ENCODE assay signal across 7 mouse cellular contexts in genomic region chr3:50443421-50443916, GRCm38 (mm10). TPM values are rescaled to one million over a fixed set of nuclear protein-coding genes. Genes with fewer than 3 reads are reported as not detected.
A peak's percentile ranks its signal among the peaks of the same experiment; 100 is the strongest.
DNase-seq lines count a peak whose midpoint lies in the region; ATAC-seq lines count a peak whose summit lies in the region.

Gene Slc7a11, minus strand, starts transcription at chr3:50443614.

- H3K4me1 ChIP-seq in heart, embryonic 15.5 days (replicated peaks): peaks cover 6% of the 10 kb centered on the region

- peak; percentile 91 for ATAC-seq in common myeloid progenitor, adult 5-6 weeks (replicated peaks; ENCODE audit: low read depth, poor library complexity, severe bottlenecking)
- no peak for ATAC-seq in heart, embryonic 15.5 days (replicated peaks; ENCODE audit: insufficient number of reproducible peaks, insufficient read depth, low FRiP score, low read depth)

- DNase-seq in urinary bladder, adult 2 months (ENCODE audit: low spot score): peak; percentile 29
- DNase-seq in urinary bladder, postnatal 10 days (ENCODE audit: low spot score): no peak
- no peak for DNase-seq in layer of hippocampus, postnatal 25 days (ENCODE audit: extremely low spot score in 1 of 2, low spot score in 1 of 2)
- peak; percentile 49 for DNase-seq in lung, postnatal 25 days (ENCODE audit: low spot score)
- peak; percentile 68 for DNase-seq in retina, embryonic 14.5 days (ENCODE audit: low spot score)

- H3K27ac ChIP-seq in heart, embryonic 15.5 days: no peak within 1 kb of the TSS

- no peaks in the 10 kb centered on the region for H3K9me3 ChIP-seq in heart, embryonic 15.5 days (replicated peaks)

- 2% methylated on average over 11 of the region's 11 CpGs for WGBS in heart, embryonic 15.5 days

- H3K9ac ChIP-seq in heart, embryonic 15.5 days: no peak within 1 kb of the TSS

- H3K36me3 ChIP-seq in heart, embryonic 15.5 days: no peaks in the 10 kb centered on the region

- no peaks in the 10 kb centered on the region for H3K27me3 ChIP-seq in heart, embryonic 15.5 days

- H3K4me3 ChIP-seq in heart, embryonic 15.5 days: peak within 1 kb of the TSS; percentile 40

- peak within 1 kb of the TSS; percentile 75 for H3K4me2 ChIP-seq in heart, embryonic 15.5 days

RNA-seq across cellular contexts. Expression of gene Slc7a11, which starts in this region (rescaled TPM):
- polyA plus RNA-seq in urinary bladder, adult 2 months (2012; rRNA removed): 0.33 and 0.50 TPM in 2 replicates
- 0.32 TPM in 1 of 2 replicates, not detected in the other for total RNA-seq in common myeloid progenitor, adult 5-6 weeks (2017)
- 0.10 and 0.22 TPM in 2 replicates for polyA plus RNA-seq in heart, embryonic 15.5 days (2015; fragmentation: Nextera tagmentation; extraction: Ambion mirVana)
- total RNA-seq in layer of hippocampus, postnatal 25 days (2021): 10 to 100 TPM; 23.0 to 28.7 TPM

Comparison
In these comparisons a context has a peak if more than half of its experiments do, and no peak if none do; other contexts are left out.
1. RNA of gene Slc7a11 (total RNA-seq): 23.0 to 28.7 TPM in layer of hippocampus, postnatal 25 days; 0.32 TPM in common myeloid progenitor, adult 5-6 weeks; every median in the first group is over 10 times any median in the second.
2. Peak in DNase-seq in urinary bladder, adult 2 months; RNA of the gene not detected or under 1 TPM.
3. Peak in ATAC-seq in common myeloid progenitor, adult 5-6 weeks; RNA of the gene not detected or under 1 TPM.
4. DNase-seq: peak in lung, postnatal 25 days (single experiment) and retina, embryonic 14.5 days (single experiment); none in urinary bladder, postnatal 10 days (single experiment) and layer of hippocampus, postnatal 25 days (0 of 2).